Mouse (Mus musculus) spleen, postnatal 4 days (tissue): ENCODE data around the gene Dlgap4.

Experiments
- DNase-seq, 2 experiments: peaks; one replicate each; pipeline ENCODE4 v3.0.0; 2022; ENCODE audit warnings: low spot score in 2 of 2

Gene Dlgap4

GRCm38 (mm10) chr2:156613541-156614257 is at the start of gene Dlgap4:
Dlgap4 (plus strand) TSS chr2:156613705.
- DNase-seq = no peak

- no peak for DNase-seq
Measured at GRCm38 (mm10) chr2:156566512-156566911, 47.0 kb upstream of the Dlgap4 start.

GRCm38 (mm10) chr2:156568647-156569046 is 44.9 kb upstream of the Dlgap4 start:
- DNase-seq = no peak

- DNase-seq = no peak
Measured at GRCm38 (mm10) chr2:156569261-156569660, 44.2 kb upstream of the Dlgap4 start.

- no peak for DNase-seq
Measured at GRCm38 (mm10) chr2:156571521-156571920, 42.0 kb upstream of the Dlgap4 start.

- no peak for DNase-seq
Measured at GRCm38 (mm10) chr2:156576850-156577587, 36.5 kb upstream of the Dlgap4 start.

GRCm38 (mm10) chr2:156580507-156580906 is 33.0 kb upstream of the Dlgap4 start:
- DNase-seq = no peak

- DNase-seq = no peak
Measured at GRCm38 (mm10) chr2:156581244-156581643, 32.3 kb upstream of the Dlgap4 start.

- no peak for DNase-seq
Measured at GRCm38 (mm10) chr2:156582887-156583286, 30.6 kb upstream of the Dlgap4 start.

- DNase-seq = no peak
Measured at GRCm38 (mm10) chr2:156584154-156584796, 29.2 kb upstream of the Dlgap4 start.

- no peak for DNase-seq
Measured at GRCm38 (mm10) chr2:156584797-156585471, 28.6 kb upstream of the Dlgap4 start.

- no peak for DNase-seq
Measured at GRCm38 (mm10) chr2:156589481-156589880, 24.0 kb upstream of the Dlgap4 start.

- DNase-seq = no peak
Measured at GRCm38 (mm10) chr2:156594987-156595490, 18.5 kb upstream of the Dlgap4 start.

- DNase-seq = no peak
Measured at GRCm38 (mm10) chr2:156602581-156602980, 10.9 kb upstream of the Dlgap4 start.

- no peak for DNase-seq
Measured at GRCm38 (mm10) chr2:156603671-156604070, 9.8 kb upstream of the Dlgap4 start.

GRCm38 (mm10) chr2:156605144-156605543 is 8.4 kb upstream of the Dlgap4 start:
- DNase-seq = no peak

GRCm38 (mm10) chr2:156605971-156606370 is 7.5 kb upstream of the Dlgap4 start:
- DNase-seq = no peak

GRCm38 (mm10) chr2:156613081-156613540 is 394 bp upstream of the Dlgap4 start:
- no peak for DNase-seq

GRCm38 (mm10) chr2:156614258-156614556 is 702 bp downstream of the Dlgap4 start:
- no peak for DNase-seq

- DNase-seq = no peak
Measured at GRCm38 (mm10) chr2:156614661-156615654, 1.5 kb downstream of the Dlgap4 start.

- DNase-seq = no peak
Measured at GRCm38 (mm10) chr2:156616513-156616912, 3.0 kb downstream of the Dlgap4 start.
